Mouse (Mus musculus) lung, postnatal 10 days (tissue): ENCODE data around the gene Dlg4.
"Not testable (repeated sequence)": the region's sequence is repeated elsewhere in the genome, so short reads cannot be mapped to it uniquely, and the experiment has no call there.

ENCODE experiments used
- DNase-seq: peaks from one replicate; pipeline ENCODE4 v3.0.0; 2021

Gene Dlg4

GRCm38 (mm10) chr11:70053898-70054570 is 37.3 kb downstream of the Dlg4 start, which contains the start of gene Asgr1:
Gene Asgr1, plus strand, starts transcription at chr11:70054085.
- DNase-seq, result no peak

- DNase-seq, result peak; percentile 83
Observed at GRCm38 (mm10) chr11:70055618-70056214, 39.0 kb downstream of the Dlg4 start.

GRCm38 (mm10) chr11:70057805-70058204 is 41.1 kb downstream of the Dlg4 start:
- no peak for DNase-seq

GRCm38 (mm10) chr11:70059930-70060329 is 43.2 kb downstream of the Dlg4 start:
- no peak for DNase-seq

- DNase-seq, result no peak
Observed at GRCm38 (mm10) chr11:70063053-70063452, 46.3 kb downstream of the Dlg4 start.

GRCm38 (mm10) chr11:70066701-70067100 is 50.0 kb downstream of the Dlg4 start:
- no peak for DNase-seq

GRCm38 (mm10) chr11:70068245-70068644 is 51.5 kb downstream of the Dlg4 start:
- DNase-seq, result no peak

- DNase-seq, result no peak
Observed at GRCm38 (mm10) chr11:70070057-70070456, 53.3 kb downstream of the Dlg4 start.

GRCm38 (mm10) chr11:70070603-70071002 is 53.9 kb downstream of the Dlg4 start:
- not testable (repeated sequence) for DNase-seq

- DNase-seq, result peak; percentile 86
Observed at GRCm38 (mm10) chr11:70074379-70075071, 57.8 kb downstream of the Dlg4 start.

- no peak for DNase-seq
Observed at GRCm38 (mm10) chr11:70075581-70075980, 58.8 kb downstream of the Dlg4 start.

GRCm38 (mm10) chr11:70077441-70077840 is 60.7 kb downstream of the Dlg4 start:
- DNase-seq, result no peak

GRCm38 (mm10) chr11:70079175-70079574 is 62.4 kb downstream of the Dlg4 start:
- no peak for DNase-seq

- DNase-seq, result peak; percentile 42
Observed at GRCm38 (mm10) chr11:70079928-70080327, 63.2 kb downstream of the Dlg4 start.

- no peak for DNase-seq
Observed at GRCm38 (mm10) chr11:70080803-70081590, 64.3 kb downstream of the Dlg4 start.

GRCm38 (mm10) chr11:70084563-70084962 is 67.8 kb downstream of the Dlg4 start:
- no peak for DNase-seq

GRCm38 (mm10) chr11:70091986-70092783 is 75.4 kb downstream of the Dlg4 start, which contains the start of gene Asgr2:
Gene Asgr2, plus strand, starts transcription at chr11:70092644.
- DNase-seq, result peak; percentile 24
